Mouse (Mus musculus) embryonic fibroblast, embryonic 13.5 days (primary cell): ENCODE data around the gene Pstpip1. TPM values are rescaled to one million over a fixed set of nuclear protein-coding genes. Genes with fewer than 3 reads are reported as not detected.

Experiments
- H3K27ac ChIP-seq: 2 replicates; pipeline ENCODE4 v1.5.1; 2012; ENCODE audit warnings: low read length, control low read depth, inconsistent platforms; ENCODE audit not compliant: insufficient read depth
- H3K4me1 ChIP-seq: 2 replicates; pipeline ENCODE4 v1.6.1; 2011; ENCODE audit warnings: low read length; ENCODE audit not compliant: control insufficient read depth, insufficient read depth
- H3K4me3 ChIP-seq: 2 replicates; pipeline ENCODE4 v1.5.1; 2011; ENCODE audit warnings: mild to moderate bottlenecking, control low read depth, low read length; ENCODE audit not compliant: insufficient read depth
- CTCF ChIP-seq: IDR thresholded peaks from 2 replicates; pipeline ENCODE4 v1.5.1; 2011; ENCODE audit warnings: mild to moderate bottlenecking, control low read depth, low read length, moderate library complexity, borderline replicate concordance; ENCODE audit not compliant: insufficient read depth
- POLR2A ChIP-seq: IDR thresholded peaks from 2 replicates; pipeline ENCODE4 v1.6.1; 2011; ENCODE audit warnings: low read depth, mild to moderate bottlenecking, control low read depth, low read length, moderate library complexity
- polyA plus RNA-seq: library from polyadenylated mRNA; stranded (reverse); fragments of >200 nt; gene quantifications from 2 replicates; pipeline ENCODE4 v1.2.4, GENCODE M21; 2011; ENCODE audit warnings: low read depth; ENCODE audit not compliant: missing spikeins, insufficient read length

The Pstpip1 gene
- polyA plus RNA-seq, 1 experiment: 2.6 TPM

DNA sequence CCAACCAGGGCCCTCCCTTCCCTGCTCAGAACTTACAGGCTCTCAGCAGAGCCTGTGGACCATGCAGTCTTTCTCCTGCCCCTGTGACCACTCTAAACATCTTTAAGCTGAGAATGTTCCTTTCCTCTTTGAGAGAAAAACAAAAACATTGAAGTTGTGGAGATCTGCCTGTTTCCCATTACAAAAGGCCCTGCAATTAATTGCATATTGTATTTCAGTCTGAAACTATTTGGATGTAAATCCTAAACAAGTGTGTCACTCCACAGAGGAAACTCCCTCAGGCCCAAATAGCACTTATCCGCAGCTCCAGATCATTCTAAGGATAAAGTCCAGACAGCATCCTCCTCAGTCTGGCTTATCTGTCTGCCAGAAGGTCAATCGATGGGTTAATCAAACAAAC, 16.9 kb upstream of the Pstpip1 start:
- H3K4me1 ChIP-seq: no peaks in the 10 kb centered on the region
- H3K27ac ChIP-seq: no peak overlapping the region
- no peak overlapping the region for H3K4me3 ChIP-seq
- TF ChIP-seq POLR2A: no peak

DNA sequence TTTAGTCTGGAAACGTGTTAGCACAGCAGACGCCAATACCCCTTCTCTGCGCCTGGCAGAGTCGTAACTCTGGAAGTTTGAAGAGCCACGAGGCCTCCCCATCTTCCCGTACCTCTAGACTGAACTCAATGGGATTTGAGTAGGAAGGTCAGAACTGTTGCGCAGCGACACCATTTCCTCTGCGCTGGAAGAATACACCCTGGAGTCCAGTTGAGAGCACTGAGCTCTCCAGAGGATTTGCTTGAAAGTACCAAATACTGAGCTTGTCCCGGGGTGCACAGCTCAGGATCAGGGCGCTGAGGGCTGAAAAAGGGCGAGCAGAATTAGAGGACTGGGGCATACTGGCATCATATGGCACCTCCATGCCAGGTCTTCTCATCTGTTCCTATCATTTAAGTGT, 14.9 kb upstream of the Pstpip1 start:
- TF ChIP-seq CTCF: no peak
- no peak for TF ChIP-seq POLR2A
- no peak overlapping the region for H3K4me3 ChIP-seq
- no peak overlapping the region for H3K27ac ChIP-seq
- H3K4me1 ChIP-seq: no peaks in the 10 kb centered on the region

DNA sequence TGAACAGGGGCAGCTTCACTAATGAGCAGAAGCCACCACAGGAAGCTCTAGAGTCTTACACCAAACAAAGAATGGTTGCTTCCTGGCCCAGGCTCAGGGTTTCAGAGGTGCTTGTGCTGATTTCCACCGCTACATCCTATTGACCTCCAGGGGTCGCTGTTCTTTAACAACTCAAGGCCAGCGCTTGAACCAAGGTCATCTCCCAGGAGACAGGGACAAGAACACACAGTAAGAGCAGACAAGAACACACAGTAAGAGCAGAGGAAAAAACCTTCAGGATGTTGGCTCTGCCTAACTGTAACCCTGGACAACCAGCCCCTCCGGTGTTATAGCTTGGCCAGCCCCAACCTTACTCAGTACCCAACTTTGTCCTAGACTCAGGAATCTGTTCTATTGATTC, 14.5 kb upstream of the Pstpip1 start:
- Histone ChIP-seq H3K4me1 (no peaks in the 10 kb centered on the region), H3K27ac (no peak overlapping the region), H3K4me3 (no peak overlapping the region)
- TF ChIP-seq POLR2A (no peak), CTCF (no peak)

DNA sequence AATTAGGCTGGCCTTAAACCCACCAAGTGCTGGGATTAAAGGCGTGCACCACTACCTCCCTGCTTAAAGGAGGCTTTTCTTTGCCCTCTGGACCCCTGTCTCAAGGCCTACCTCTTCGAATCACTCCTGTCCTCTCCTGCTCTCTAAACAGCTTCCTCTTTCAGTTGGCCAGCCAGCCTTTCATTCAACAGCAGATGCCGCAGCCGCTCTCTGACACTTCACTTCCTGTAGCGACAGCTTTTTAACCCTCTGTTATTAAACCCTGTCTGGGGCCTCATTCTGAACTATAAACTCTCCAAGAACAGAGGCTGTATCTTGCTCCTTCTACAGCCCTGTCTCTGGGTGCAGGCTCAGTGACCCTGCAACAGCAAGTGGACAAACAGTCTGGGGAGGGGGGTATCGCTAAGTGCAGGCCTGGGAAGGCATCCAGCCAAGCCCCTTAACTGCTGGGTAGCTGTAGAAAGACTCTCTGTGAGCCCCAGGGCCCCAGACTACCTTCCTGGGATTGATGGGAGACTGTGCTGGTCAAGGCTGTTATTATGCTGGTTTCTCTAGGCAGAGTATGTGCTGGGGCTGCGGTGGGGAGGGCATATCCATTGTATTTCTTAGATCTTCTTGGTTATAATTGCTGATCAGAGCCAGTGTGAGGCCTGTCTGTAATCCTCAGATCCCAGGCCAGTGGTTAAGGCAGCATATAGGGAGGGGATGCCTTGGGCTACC, 13.7 kb upstream of the Pstpip1 start:
- no peaks in the 10 kb centered on the region for H3K4me1 ChIP-seq
- no peak overlapping the region for H3K27ac ChIP-seq
- no peak overlapping the region for H3K4me3 ChIP-seq
- TF ChIP-seq CTCF (no peak), POLR2A (no peak)

DNA sequence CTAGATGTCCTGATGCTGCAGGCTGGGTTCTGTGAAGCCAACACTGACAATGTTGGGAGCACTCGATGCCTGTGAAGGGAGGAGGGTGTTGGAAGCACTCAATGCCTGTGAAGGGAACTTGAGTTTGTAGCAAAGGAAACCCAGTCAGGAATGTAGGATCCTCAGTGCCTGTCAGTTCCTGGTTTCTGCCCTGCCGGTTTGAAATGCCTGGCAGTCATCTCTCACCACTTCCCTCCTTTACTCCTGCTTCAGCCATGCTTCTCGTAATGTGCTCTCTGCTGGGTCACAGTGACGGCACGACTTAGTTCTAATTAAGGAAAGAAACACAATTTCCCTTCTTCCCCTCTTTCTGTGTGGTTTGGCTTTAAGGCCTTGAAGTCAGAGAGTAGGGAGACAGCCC, 10.2 kb upstream of the Pstpip1 start:
- no peak overlapping the region for H3K27ac ChIP-seq
- TF ChIP-seq POLR2A: no peak
- TF ChIP-seq CTCF: no peak
- no peaks in the 10 kb centered on the region for H3K4me1 ChIP-seq
- no peak overlapping the region for H3K4me3 ChIP-seq

DNA sequence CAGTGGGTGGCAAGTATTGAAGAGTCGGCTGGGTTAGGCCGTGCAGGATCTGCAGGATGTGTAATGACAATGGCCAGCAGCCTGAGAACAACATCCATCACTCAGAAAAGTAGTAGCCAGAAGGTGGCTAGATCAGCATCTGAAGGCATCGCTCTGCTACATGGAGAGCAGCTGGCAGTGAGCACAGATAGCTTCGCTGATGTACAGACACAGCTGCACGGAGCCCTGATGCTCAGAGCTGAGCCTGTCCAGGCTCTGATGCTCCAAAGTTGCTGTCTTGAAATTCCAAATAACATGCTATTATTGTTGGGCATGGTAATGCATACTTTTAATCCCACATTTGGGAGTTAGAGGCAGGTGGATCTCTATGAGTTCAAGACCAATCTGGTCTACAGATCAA, 3.2 kb upstream of the Pstpip1 start:
- TF ChIP-seq CTCF (no peak), POLR2A (no peak)
- H3K27ac ChIP-seq: no peak overlapping the region
- peaks cover 5% of the 10 kb centered on the region for H3K4me1 ChIP-seq
- H3K4me3 ChIP-seq: no peak overlapping the region

DNA sequence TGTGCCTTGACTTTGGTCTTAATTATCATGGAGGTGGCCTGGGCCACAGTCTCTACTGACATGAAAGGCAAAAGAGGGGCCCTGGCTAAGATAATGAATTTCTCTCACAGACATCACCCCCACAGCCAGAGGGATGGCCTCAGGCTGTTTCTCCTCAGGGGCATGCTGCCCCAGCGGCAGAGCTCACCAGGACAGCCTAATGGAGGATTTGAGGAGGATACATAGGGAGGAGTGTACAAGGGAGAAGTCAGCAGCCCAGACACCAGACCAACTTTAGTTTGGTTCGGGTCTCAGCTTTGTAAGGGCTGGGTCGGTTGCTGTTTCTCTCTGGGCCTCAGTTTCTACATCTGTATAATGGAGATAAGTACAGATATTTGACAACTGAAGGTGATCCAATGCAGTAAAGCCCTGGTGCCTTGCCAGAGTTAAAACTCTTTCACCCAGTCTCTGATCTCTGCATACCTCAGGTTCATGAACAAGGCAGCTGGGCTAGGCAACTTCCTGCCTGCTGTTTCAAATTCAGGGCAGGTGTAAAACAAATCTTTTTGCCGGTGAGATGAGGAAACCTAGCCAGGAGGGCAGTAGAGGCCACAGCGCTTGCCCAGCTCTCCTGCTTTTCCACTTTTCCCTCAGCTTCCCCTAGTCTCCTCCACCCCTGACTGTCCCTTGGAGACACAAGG, 924 bp downstream of the Pstpip1 start:
- peak overlapping the region; percentile 83; the same call in 1 of the 2 replicates for H3K27ac ChIP-seq
- peaks cover 5% of the 10 kb centered on the region for H3K4me1 ChIP-seq
- H3K4me3 ChIP-seq: no peak overlapping the region
- TF ChIP-seq CTCF (no peak), POLR2A (no peak)

DNA sequence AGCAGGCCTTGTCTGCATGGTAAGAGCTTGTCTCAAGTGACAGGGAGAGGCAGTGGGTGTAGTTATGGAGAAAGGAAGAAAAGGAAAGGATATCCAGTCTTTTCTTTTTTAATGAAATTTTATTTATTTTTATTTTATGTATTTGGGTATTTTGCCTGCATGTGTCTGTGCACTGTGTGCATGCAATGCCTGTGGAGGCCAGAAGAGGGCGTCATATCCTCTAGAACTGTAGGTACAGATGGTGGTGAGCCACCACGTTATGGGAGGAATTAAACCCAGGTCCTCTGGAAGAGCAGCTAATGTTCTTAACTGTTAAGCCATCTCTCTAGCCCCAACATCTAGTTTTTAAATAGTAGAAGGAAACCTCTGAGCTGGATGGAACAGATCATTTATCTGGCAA, 2.3 kb downstream of the Pstpip1 start:
- Histone ChIP-seq H3K4me3 (no peak overlapping the region), H3K4me1 (peaks cover 5% of the 10 kb centered on the region), H3K27ac (no peak overlapping the region)
- no peak for TF ChIP-seq CTCF
- no peak for TF ChIP-seq POLR2A

DNA sequence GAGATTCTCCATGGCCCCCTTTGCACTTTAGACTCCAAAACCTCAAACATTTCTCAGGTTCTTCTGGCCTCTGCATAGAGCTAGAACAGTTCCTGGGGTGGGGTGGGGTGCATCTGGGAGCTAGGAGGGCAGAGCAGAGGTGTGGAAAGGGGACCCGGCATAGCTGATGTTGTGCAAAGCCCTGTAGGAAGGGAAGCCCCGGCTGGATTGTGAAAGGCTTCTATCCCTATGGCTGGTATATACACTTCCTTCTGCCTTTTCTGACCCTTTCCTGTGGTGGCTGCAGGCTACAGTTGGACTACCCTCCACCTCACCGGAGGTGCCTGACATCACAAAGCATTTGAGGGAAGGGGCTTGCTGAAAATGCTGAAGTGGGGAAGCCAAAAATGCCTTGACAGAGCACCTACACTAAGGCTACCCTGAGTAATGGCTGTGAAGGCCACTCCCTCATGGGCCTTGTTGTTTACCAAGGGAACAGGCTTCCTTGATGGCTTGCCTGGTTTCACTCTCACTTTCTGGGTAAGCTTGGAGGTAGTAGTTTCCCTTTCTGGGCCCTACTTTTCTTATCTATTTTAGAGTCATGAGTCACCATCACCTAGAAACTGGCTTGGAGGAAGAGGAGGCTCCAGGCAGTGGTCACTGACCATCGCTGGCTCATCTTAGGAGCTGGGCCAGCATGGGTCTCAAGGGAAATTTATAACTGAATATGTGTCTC, 8.0 kb downstream of the Pstpip1 start:
- Histone ChIP-seq H3K4me3 (no peak overlapping the region), H3K27ac (no peak overlapping the region), H3K4me1 (peaks cover 3% of the 10 kb centered on the region; the same call in 1 of the 2 replicates)
- TF ChIP-seq POLR2A (no peak), CTCF (no peak)

DNA sequence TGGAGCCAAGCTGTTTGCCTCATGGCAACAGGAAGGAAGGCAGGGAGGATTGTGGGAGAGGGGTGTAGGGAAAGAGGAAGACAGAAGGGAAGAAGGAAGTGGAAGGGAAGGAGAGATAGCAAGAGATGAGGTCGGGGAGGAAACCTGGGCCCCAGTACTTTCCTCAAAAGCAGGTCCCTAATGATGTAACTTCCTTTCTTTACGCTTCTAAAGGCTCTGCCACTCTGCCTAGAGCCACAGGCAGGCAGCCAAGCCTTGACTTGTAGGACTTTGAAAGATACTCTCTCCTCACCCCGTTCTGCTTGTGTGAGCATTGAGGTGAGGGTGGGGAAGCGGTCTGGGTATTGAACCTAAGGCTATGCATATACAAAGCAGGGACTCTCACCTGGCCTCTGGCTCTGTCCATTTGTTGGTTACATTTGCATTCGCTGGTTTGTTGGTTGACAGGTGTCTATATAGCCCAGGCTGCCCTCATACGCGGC, 10.3 kb downstream of the Pstpip1 start:
- Histone ChIP-seq H3K27ac (no peak overlapping the region), H3K4me3 (no peak overlapping the region), H3K4me1 (peaks cover 4% of the 10 kb centered on the region; the same call in 1 of the 2 replicates)
- TF ChIP-seq CTCF: no peak
- TF ChIP-seq POLR2A: no peak
